Mouse (Mus musculus): ENCODE data around the gene Slc11a1.

GRCm38 (mm10) chr1:74419440-74419794 lies 44.4 kb downstream of the Slc11a1 start:
- TF ChIP-seq POLR2A (IDR thresholded peaks at IDR 0.05; ENCODE audit: borderline replicate concordance, control insufficient read depth, low read depth, low read length) (no peak), CTCF (IDR thresholded peaks at IDR 0.05; ENCODE audit: control insufficient read depth, insufficient read depth, low read length) (no peak)

Measured in bone marrow, adult 2 months (tissue).